Mouse (Mus musculus) T-helper 1 cell (primary cell): ENCODE measurements around the gene Gm21970.

Source experiments
- in situ Hi-C: fragments of 300-600 bp; cut with MboI, MseI; formaldehyde crosslinking; loops from one replicate; pipeline ENCODE4 v1.15.1; 2025; ENCODE audit warnings: high pct_unique_total_duplicates

The Gm21970 gene

GRCm38 (mm10) chr16:91367066-91367465 is 24.5 kb upstream of the Gm21970 start:
- in situ Hi-C loops = loop anchor here (5.0 to 25.0 kb wide), 3 partner anchors 120 to 1398 kb away; partner anchors contain the start of gene Ifnar1

GRCm38 (mm10) chr16:91372577-91373472 is 18.7 kb upstream of the Gm21970 start, which contains the start of gene Ifnar2:
Gene Ifnar2, plus strand, starts transcription at chr16:91372783.
- in situ Hi-C loops = loop anchor here (25.0 kb wide), 1 partner anchor 114 kb away; the partner anchor contains the start of gene Ifnar1

- in situ Hi-C loops = loop anchor here (25.0 kb wide), 1 partner anchor 114 kb away; the partner anchor contains the start of gene Ifnar1
Measured at GRCm38 (mm10) chr16:91373473-91374252, 17.9 kb upstream of the Gm21970 start.

GRCm38 (mm10) chr16:91374253-91374634 is 17.3 kb upstream of the Gm21970 start:
- in situ Hi-C loops = loop anchor here (25.0 kb wide), 1 partner anchor 113 kb away; the partner anchor contains the start of gene Ifnar1

- in situ Hi-C loops = no loop called here
Measured at GRCm38 (mm10) chr16:91376701-91377100, 14.8 kb upstream of the Gm21970 start.

GRCm38 (mm10) chr16:91378431-91378986 is 13.0 kb upstream of the Gm21970 start:
- in situ Hi-C loops = no loop called here

- in situ Hi-C loops = no loop called here
Measured at GRCm38 (mm10) chr16:91378991-91379390, 12.5 kb upstream of the Gm21970 start.

- in situ Hi-C loops = no loop called here
Measured at GRCm38 (mm10) chr16:91379412-91379811, 12.1 kb upstream of the Gm21970 start.

- in situ Hi-C loops = no loop called here
Measured at GRCm38 (mm10) chr16:91380151-91380550, 11.4 kb upstream of the Gm21970 start.

- in situ Hi-C loops = no loop called here
Measured at GRCm38 (mm10) chr16:91381606-91382005, 9.9 kb upstream of the Gm21970 start.

GRCm38 (mm10) chr16:91382261-91382790 is 9.2 kb upstream of the Gm21970 start:
- in situ Hi-C loops = no loop called here

- in situ Hi-C loops = no loop called here
Measured at GRCm38 (mm10) chr16:91384221-91384620, 7.3 kb upstream of the Gm21970 start.

GRCm38 (mm10) chr16:91385621-91386020 is 5.9 kb upstream of the Gm21970 start:
- in situ Hi-C loops = no loop called here

GRCm38 (mm10) chr16:91386419-91387120 is 5.0 kb upstream of the Gm21970 start:
- in situ Hi-C loops = no loop called here

- in situ Hi-C loops = no loop called here
Measured at GRCm38 (mm10) chr16:91387121-91387486, 4.4 kb upstream of the Gm21970 start.

GRCm38 (mm10) chr16:91390100-91390499 is 1.4 kb upstream of the Gm21970 start:
- in situ Hi-C loops = no loop called here

GRCm38 (mm10) chr16:91394826-91395410 is 3.4 kb downstream of the Gm21970 start:
- in situ Hi-C loops = loop anchor here (5.0 kb wide), 1 partner anchor 38 kb away; no protein-coding TSS in a partner anchor

GRCm38 (mm10) chr16:91395633-91396392 is 4.3 kb downstream of the Gm21970 start:
- in situ Hi-C loops = loop anchor here (5.0 kb wide), 1 partner anchor 39 kb away; no protein-coding TSS in a partner anchor

GRCm38 (mm10) chr16:91396844-91397537 is 5.5 kb downstream of the Gm21970 start:
- in situ Hi-C loops = loop anchor here (5.0 kb wide), 1 partner anchor 40 kb away; no protein-coding TSS in a partner anchor
